12 mouse cellular contexts compared by ENCODE assay signal in the genomic region with DNA sequence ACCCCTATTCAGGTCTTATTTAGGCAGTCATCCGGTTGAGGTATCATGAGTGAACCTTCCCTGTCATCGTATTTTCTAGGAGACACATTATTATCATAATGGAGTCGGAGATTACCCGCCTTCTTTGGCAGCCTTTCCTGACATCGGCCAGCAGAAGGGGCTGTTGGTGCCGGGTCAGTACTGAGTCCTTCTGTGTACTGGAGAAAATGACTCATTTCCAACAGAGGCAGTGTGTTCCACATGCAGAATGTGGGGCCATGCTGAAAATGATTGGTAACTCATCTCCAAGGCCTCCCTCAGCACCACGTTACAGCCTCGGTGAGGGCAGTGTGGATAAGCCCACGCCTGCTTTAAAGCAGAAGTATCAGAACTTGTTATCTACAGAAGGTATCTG.
A peak's percentile ranks its signal among the peaks of the same experiment; 100 is the strongest.
DNase-seq lines count a peak whose midpoint lies in the region; ATAC-seq and TF ChIP-seq lines count a peak whose summit lies in the region.
"Had no signal": no experiment of that assay in that cellular context is flagged by ENCODE, and none has a peak within 500 bp of the region (broad histone marks: within the 10 kb centered on the region; RNA-seq: fewer than 3 reads in every experiment).

No protein-coding gene starts in this region.

- peak; percentile 27; the same call in 1 of the 2 replicates for TF ChIP-seq CTCF in kidney, postnatal 0 days (IDR thresholded peaks at IDR 0.05; ENCODE audit: low read depth)

- H3K36me3 ChIP-seq in kidney, postnatal 0 days (ENCODE audit: insufficient read depth, low read length), result no peaks in the 10 kb centered on the region
- H3K36me3 ChIP-seq: midbrain, embryonic 15.5 days had no signal

- no peak overlapping the region for H3K4me3 ChIP-seq in kidney, postnatal 0 days (replicated peaks; ENCODE audit: low read depth, low read length)
- H3K4me3 ChIP-seq: midbrain, embryonic 15.5 days; stomach, embryonic 15.5 days had no signal

- H3K4me1 ChIP-seq in kidney, postnatal 0 days (replicated peaks; ENCODE audit: insufficient read depth, low read length), result no peaks in the 10 kb centered on the region
- H3K4me1 ChIP-seq: midbrain, embryonic 15.5 days; stomach, embryonic 15.5 days had no signal

- H3K4me2 ChIP-seq in kidney, postnatal 0 days (ENCODE audit: low read length), result no peak overlapping the region
- H3K4me2 ChIP-seq: midbrain, embryonic 15.5 days; stomach, embryonic 15.5 days had no signal

- WGBS in kidney, postnatal 0 days, result 71% methylated on average over 9 of the region's 9 CpGs

- DNase-seq in kidney, postnatal 0 days (ENCODE audit: low spot score), result no peak
- DNase-seq in kidney, adult 18-20 months, result no peak
- peak; percentile 10 for DNase-seq in 3134 (ENCODE audit: extremely low read depth, insufficient read length, low spot score)
- DNase-seq in 416B (ENCODE audit: low read depth), result peak; percentile 90
- peak; percentile 62 for DNase-seq in brain, adult 2 months (ENCODE audit: low read depth, low spot score)
- no peak for DNase-seq in embryo, embryonic 10.5 days (ENCODE audit: low spot score)
- DNase-seq in B cell, adult 2 months, result no peak
- DNase-seq: cerebellum, postnatal 25 days; kidney, adult 8-10 months; right cerebral cortex, postnatal 25 days had no signal

- no peaks in the 10 kb centered on the region for H3K27me3 ChIP-seq in kidney, postnatal 0 days (ENCODE audit: insufficient read depth, low read length)
- H3K27me3 ChIP-seq: midbrain, embryonic 15.5 days; stomach, embryonic 15.5 days had no signal

- H3K9ac ChIP-seq in kidney, postnatal 0 days (ENCODE audit: low read depth, low read length), result no peak overlapping the region
- H3K9ac ChIP-seq: midbrain, embryonic 15.5 days; stomach, embryonic 15.5 days had no signal

- no peak overlapping the region for H3K27ac ChIP-seq in kidney, postnatal 0 days
- H3K27ac ChIP-seq: midbrain, embryonic 15.5 days; stomach, embryonic 15.5 days had no signal

- no peaks in the 10 kb centered on the region for H3K9me3 ChIP-seq in kidney, postnatal 0 days (replicated peaks; ENCODE audit: low read length)
- H3K9me3 ChIP-seq: midbrain, embryonic 15.5 days; stomach, embryonic 15.5 days had no signal

- ATAC-seq in kidney, postnatal 0 days (replicated peaks; ENCODE audit: low FRiP score, low read depth), result no peak
- ATAC-seq: midbrain, embryonic 15.5 days had no signal

Comparison
In these comparisons a context has a peak if more than half of its experiments do, and no peak if none do; other contexts are left out.
1. DNase-seq: peak in 3134 (single experiment), 416B (single experiment) and brain, adult 2 months (single experiment); none in kidney, postnatal 0 days (single experiment), kidney, adult 18-20 months (single experiment), embryo, embryonic 10.5 days (single experiment) and B cell, adult 2 months (0 of 2).